Mouse (Mus musculus) kidney, postnatal 36 days (tissue): ENCODE measurements around the gene Cpne5.

Source experiments
- DNase-seq, 2 experiments: peaks; one replicate each; pipeline ENCODE4 v3.0.0; 2021 to 2022; ENCODE audit warnings: mixed read lengths in 2 of 2

The Cpne5 gene

DNA sequence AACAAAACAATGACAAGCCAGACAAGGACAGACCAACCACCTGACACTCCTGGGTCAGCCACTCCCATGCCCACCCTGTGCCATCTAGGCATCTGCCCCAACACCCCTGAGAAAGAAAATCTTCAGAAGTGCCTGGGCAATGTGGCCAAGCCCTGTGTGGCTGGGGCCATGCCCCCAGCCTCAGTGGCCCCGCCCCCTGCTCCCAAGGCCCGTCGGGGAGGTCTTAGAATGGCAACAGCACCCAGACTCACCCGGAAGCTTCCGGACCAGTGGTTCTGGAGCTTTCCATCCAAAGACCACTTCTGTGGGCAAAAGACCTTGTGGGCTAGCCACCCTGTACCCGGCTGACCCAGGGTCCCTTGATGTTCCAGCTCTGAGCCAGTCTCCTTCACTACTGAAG, 35.4 kb downstream of the Cpne5 start:
- peak in 1 of 2 experiments; percentile 26 for DNase-seq

DNA sequence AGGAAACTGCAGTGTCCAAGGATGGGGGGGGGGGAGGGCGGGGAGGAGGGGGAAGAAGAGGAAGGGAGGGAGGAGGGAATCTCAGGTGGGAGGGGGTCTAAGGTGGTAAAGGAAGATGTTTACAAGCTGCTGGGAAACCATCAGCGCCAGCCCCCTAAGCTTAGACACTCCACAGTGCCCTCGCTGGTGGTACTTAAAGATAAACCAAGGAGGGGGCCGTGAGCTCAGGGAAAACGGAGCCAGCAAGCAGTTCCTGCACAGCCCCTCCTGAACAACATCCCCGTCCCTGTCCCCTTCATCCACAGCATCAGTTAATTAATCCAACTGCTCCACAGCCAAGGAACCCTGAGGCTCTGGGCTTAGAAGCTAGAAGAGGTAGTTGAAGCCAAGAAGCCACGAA, 38.1 kb downstream of the Cpne5 start:
- no peak for DNase-seq

DNA sequence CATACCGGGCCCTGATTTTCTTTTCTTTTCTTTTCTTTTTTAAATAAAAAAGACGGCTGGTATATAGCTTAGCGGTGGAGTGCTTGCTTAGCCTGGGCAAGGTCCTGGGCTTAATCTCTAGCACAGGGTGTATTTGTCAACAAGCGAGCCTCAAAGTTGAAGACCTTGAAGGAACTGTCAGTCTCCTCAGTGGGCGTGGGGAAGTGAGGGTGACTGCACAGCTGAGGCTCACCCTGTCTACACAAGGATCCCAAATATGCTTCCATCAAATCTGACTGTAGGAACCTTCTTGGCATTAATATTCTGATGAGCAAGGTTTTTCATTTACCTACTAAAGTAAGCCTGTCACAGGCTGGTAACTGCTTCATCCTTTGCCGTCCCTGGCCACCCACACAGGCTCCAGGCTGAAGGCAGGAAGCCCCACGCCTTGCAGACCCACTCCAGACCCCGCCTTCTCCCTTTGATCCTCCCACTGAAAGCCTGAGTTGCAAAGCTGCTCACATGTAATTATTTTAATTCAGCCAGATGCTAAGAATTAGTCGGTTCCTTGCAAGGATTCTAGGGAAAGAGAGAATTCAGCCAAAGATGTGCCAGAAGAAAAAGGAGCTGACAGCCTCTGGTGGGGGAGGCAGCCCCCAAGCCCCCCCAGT, 38.7 kb downstream of the Cpne5 start:
- no peak for DNase-seq

- no peak for DNase-seq
Observed at GRCm38 (mm10) chr17:29195579-29195978, 42.4 kb downstream of the Cpne5 start.

GRCm38 (mm10) chr17:29188989-29189388, 49.0 kb downstream of the Cpne5 start:
- no peak for DNase-seq

DNA sequence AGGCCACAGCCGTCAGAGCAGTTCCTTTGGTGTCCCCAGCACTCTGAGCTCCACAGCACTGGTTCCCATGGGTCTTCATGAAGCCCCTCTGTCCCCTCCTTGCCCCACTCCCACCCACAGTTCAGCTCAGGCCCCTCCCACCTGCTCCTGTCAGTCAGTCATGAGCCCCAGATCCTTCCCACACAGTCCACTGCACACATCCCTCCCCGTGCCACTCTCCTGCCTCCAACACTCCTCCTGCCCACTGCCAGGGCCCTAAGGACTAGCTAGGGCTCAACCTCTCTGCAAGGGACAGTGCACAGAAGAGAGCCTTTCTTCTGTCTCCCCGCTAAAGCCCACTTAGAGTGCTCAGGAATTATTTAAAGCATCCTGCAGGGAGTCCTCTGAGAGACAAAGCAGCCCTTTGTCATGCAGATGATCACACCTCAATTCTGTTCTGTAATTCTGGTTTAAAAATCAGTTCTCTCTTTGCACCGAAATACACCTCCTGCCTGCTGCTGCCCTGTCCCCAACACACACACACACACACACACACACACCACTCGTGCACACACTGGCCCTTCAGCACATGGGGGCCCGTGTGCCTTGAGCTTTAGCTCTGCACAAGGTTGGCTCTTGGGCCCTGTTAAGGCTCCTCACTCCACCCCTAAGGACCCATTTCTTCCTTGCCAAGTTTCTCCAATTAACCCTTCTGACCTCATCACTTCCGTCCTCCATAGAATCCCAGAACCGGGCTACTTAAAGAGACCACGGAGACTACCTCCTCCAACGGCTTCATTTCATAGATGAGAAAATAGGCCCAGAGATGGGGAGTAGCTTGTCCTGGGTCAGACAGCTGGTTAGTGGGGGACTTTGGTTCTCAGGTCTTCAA, 50.7 kb downstream of the Cpne5 start:
- DNase-seq: no peak

DNA sequence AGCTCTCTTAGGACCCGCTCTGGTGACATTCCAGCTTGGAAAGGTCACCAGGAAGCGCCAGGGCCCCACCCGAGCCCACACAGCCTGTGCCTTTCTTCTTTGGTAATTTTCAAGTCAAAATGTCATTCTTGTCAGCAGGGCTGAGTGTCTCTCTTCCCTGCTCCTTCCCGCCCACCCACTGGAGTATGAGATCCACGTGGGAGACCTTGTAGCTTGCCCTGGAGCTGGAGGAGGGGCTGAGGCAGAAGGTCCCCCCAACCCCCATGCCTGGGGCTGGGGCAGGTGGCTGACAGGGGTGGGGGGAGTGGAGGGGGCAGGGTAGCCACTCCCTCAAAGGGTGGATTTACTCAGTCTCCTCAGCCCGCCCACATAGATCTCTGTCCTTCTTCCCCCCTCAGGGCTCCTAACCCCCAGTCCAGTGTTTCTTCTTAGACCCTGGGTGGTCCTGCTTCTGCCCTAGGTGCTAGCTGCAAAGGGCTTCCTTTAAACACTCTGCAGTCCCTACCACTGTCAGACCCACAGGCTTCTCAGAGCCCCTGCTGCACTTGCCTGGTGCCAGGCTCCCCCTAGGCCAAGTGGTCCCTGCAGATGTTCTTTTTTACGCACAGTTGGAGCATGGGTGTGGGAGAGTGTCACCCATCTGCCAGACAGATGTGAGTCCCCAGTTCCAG, 52.5 kb downstream of the Cpne5 start:
- no peak for DNase-seq

GRCm38 (mm10) chr17:29183162-29183561, 54.8 kb downstream of the Cpne5 start:
- no peak for DNase-seq

DNA sequence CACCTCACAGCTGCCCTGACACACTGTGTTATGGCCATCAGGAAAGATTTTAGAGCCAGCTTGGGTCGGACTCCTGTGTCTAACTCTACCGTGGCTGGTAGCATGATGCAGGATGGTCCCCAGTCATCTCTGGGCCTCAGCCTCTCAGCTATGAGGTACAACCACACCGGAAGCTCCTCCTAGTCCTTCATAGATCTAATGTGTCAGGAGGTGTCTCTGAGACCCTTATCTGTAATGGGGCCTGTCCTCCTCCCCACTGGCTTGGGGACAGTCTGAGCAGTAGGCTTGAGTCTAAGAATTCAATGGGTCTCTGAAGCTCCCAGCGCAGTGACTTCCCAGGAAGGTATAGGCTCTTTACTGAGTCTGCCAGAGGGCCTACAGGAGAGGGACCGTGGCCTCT, 56.2 kb downstream of the Cpne5 start:
- DNase-seq: no peak

- DNase-seq: no peak
Observed at GRCm38 (mm10) chr17:29180406-29181127, 57.4 kb downstream of the Cpne5 start.

GRCm38 (mm10) chr17:29179917-29180316, 58.0 kb downstream of the Cpne5 start:
- no peak for DNase-seq

DNA sequence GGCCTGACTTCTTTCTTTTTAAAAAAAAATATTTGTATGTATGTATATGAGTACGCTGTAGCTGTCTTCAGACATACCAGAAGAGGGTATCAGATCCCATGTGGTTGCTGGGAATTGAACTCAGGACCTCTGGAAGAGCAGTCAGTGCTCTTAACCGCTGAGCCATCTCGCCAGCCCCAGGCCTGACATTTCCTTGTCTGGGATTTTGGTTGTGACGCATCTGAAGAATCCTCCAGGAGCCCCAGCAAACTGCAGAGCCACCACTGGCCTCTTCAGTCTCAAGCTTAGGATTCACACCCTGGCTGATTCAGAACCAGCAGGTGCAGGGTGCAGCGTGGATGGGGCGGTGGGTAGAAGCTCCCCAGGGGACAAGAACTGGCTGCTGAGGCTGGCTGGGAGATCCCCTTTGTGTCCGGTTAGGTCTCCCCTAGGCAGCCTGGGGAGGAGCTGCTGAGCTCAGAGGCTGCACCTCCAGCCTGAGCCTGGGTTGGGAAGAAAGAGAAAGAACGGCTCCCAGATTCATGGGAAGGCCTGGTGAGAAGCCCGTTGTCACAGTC, 59.4 kb downstream of the Cpne5 start:
- no peak for DNase-seq

DNA sequence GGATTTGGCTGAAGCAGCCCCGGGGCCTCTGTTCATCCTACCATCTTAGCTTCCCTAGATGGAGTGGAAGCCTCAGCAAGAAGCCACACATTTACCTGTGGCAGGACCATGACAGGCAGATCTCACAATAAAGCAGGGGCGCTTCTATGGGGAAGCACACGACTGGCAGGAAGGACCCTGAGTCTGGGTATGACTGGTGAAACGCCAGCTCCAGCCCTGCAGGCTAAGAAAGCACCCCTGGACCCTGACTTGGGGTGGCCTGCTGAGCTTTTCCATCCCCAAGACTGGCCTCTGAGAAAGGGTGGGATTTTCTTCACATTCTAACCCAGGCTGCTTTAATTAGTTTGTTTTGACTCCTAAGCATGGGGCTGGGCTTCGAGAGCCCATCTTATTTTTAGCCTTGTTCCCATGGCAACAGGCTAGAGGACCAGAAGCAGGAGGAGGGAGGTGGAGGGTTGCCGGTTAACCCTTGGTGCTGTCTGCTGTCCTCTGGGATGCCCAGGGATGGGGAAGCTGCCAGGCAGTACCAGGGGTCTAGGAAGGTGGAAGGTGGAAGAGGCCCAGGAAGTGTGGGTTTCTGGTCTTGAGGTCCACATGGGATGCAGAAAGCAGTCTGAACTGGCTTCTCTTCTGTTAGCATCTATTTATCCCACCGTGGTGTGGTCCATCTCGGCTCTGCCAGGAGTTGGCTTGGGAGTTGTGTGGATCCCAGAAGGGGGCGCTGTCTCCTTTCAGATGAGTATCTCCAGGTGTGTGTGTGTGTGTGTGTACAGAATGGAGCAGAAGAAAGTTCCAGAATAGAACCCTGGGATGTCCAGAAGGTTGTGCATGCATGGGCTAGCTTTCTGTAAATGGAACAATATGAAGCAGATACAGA, 61.3 kb downstream of the Cpne5 start:
- DNase-seq: peak; percentile 68 to 90

DNA sequence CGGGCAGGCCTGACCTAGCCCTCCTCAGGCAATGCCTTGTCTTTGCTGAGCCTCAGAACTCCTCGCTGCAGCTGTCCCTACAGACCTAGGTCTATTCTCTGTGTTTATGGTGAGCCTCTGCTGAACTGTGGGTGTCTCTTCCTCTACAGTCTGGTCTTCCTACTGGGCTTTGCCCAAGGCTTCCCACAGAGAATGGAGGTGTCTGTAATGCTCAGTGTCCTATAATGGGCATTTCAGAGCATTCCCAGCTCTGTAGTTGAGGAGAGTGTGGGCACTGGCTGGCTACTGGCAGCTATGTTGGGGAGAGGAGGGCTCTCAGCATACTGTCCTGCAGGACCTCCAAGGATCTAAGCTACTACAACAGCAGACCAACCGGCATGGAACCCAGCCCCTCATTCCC, 62.3 kb downstream of the Cpne5 start:
- DNase-seq: no peak

- DNase-seq: no peak
Observed at GRCm38 (mm10) chr17:29173165-29173564, 64.8 kb downstream of the Cpne5 start.

DNA sequence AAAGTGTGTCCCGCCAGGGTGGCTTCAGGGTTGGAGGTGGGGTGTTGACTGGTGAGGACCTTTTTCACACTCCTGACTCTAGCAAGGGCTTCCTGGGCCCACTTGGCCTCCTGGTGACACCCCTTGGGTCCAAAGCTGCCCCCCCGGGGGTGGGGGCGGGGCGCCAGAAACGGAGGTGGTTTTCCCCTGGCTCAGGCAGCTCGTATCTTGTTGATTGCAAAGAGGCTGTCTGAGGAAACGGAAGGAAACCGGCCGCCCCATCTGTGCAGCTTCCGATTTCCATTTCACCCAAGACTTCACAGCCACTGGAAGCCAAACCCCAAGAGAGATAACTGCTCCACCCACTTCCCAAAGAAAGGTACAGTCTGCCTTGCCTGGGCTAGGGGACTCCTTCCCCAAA, 65.9 kb downstream of the Cpne5 start:
- peak in 1 of 2 experiments; percentile 47 for DNase-seq

- DNase-seq: peak; percentile 88 to 92
Observed at GRCm38 (mm10) chr17:29171001-29171772, 66.8 kb downstream of the Cpne5 start.

GRCm38 (mm10) chr17:29170431-29171000, 67.5 kb downstream of the Cpne5 start:
- DNase-seq: peak; percentile 56 to 76

- no peak for DNase-seq
Observed at GRCm38 (mm10) chr17:29168996-29169601, 68.9 kb downstream of the Cpne5 start.

DNA sequence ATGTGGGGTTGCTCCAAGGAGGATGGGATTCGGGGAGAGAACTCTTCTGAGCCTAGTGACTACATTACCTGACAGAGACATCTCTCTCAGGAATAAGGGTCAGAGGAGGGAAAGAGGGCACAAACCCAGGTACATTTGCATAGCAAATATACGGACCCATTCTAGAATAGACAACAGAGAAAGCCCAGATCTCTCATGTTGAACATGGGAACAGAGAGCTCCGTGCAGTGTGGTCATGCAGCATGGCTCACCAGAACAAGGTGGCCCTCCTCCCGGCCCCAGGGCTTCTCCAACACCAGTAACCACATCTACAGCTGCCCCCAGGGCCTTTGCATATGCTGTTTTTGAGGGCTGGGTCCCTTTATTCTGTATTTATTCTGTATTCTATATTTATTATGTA, 69.5 kb downstream of the Cpne5 start:
- DNase-seq: no peak
